Comparison of ENCODE assay signal across 8 mouse cellular contexts in genomic region chr19:57003460-57003810, GRCm38 (mm10). TPM values are rescaled to one million over a fixed set of nuclear protein-coding genes. Genes with fewer than 3 reads are reported as not detected.
DNase-seq lines count a peak whose midpoint lies in the region; ATAC-seq lines count a peak whose summit lies in the region.
"Had no signal": no experiment of that assay in that cellular context is flagged by ENCODE, and none has a peak within 500 bp of the region (broad histone marks: within the 10 kb centered on the region; RNA-seq: fewer than 3 reads in every experiment).

No protein-coding gene starts in this region.

- peak overlapping the region; percentile 22; the same call in 1 of the 2 replicates for H3K9ac ChIP-seq in neural tube, embryonic 13.5 days
- H3K9ac ChIP-seq in neural tube, embryonic 14.5 days (replicated peaks; ENCODE audit: low read depth, low read length): no peak overlapping the region

- H3K4me3 ChIP-seq in neural tube, embryonic 13.5 days: no peak overlapping the region
- no peak overlapping the region for H3K4me3 ChIP-seq in neural tube, embryonic 14.5 days (ENCODE audit: low read depth, low read length)
- H3K4me3 ChIP-seq: megakaryocyte, embryonic 14.5 days had no signal

- H3K4me2 ChIP-seq in neural tube, embryonic 13.5 days: peak overlapping the region; percentile 30
- H3K4me2 ChIP-seq in neural tube, embryonic 14.5 days (ENCODE audit: low read depth, low read length): peak overlapping the region; percentile 23; the same call in 1 of the 2 replicates

- peaks cover 22% of the 10 kb centered on the region for H3K27me3 ChIP-seq in neural tube, embryonic 13.5 days
- peaks cover 6% of the 10 kb centered on the region; the same call in 1 of the 2 replicates for H3K27me3 ChIP-seq in neural tube, embryonic 14.5 days (ENCODE audit: control insufficient read depth, insufficient read depth, low read length)

- no peaks in the 10 kb centered on the region for H3K9me3 ChIP-seq in neural tube, embryonic 13.5 days
- H3K9me3 ChIP-seq in neural tube, embryonic 14.5 days (ENCODE audit: control insufficient read depth, low read length): no peaks in the 10 kb centered on the region
- H3K9me3 ChIP-seq: megakaryocyte, embryonic 14.5 days had no signal

- DNase-seq in neural tube, embryonic 10.5 days (ENCODE audit: extremely low spot score, low spot score): no peak
- peak; percentile 73 to 77 for DNase-seq in cerebellum, postnatal 25 days
- DNase-seq in kidney, postnatal 25 days: peak; percentile 73 to 83
- DNase-seq in ovary, postnatal 14 days (ENCODE audit: low spot score): no peak

- ATAC-seq in neural tube, embryonic 13.5 days (ENCODE audit: low read depth): no peak
- no peak for ATAC-seq in neural tube, embryonic 14.5 days (ENCODE audit: low read depth)
- no peak for ATAC-seq in CD4-positive, CD25-positive, alpha-beta regulatory T cell, adult 4 months

- no peaks in the 10 kb centered on the region for H3K36me3 ChIP-seq in neural tube, embryonic 13.5 days
- no peaks in the 10 kb centered on the region for H3K36me3 ChIP-seq in neural tube, embryonic 14.5 days (ENCODE audit: control insufficient read depth, insufficient read depth, low read length)

- WGBS in neural tube, embryonic 13.5 days: 28% methylated on average over 7 of the region's 7 CpGs
- 28% methylated on average over 7 of the region's 7 CpGs for WGBS in neural tube, embryonic 14.5 days

- peak overlapping the region; percentile 29 for H3K27ac ChIP-seq in neural tube, embryonic 13.5 days (replicated peaks)
- H3K27ac ChIP-seq in neural tube, embryonic 14.5 days (ENCODE audit: low read depth, low read length): no peak overlapping the region

- H3K4me1 ChIP-seq in neural tube, embryonic 13.5 days (replicated peaks): peaks cover 62% of the 10 kb centered on the region
- H3K4me1 ChIP-seq in neural tube, embryonic 14.5 days (ENCODE audit: control insufficient read depth, insufficient read depth, low read length): peaks cover 14% of the 10 kb centered on the region

RNA-seq across cellular contexts. Expression of gene Afap1l2, which starts 4.6 kb away (rescaled TPM):
- polyA plus RNA-seq in neural tube, embryonic 13.5 days (2015; fragmentation: Nextera tagmentation; extraction: Ambion mirVana): 17.7 and 18.7 TPM in 2 replicates
- 8.2 and 14.9 TPM in 2 replicates for polyA plus RNA-seq in neural tube, embryonic 14.5 days (2014; fragmentation: Nextera tagmentation; extraction: Ambion mirVana)
- not detected for polyA plus RNA-seq in CD4-positive, CD25-positive, alpha-beta regulatory T cell, adult 4 months (2017; shearing (Covaris generic))

Comparison
In these comparisons a context has a peak if more than half of its experiments do, and no peak if none do; other contexts are left out.
1. DNase-seq: peak in cerebellum, postnatal 25 days (2 of 2) and kidney, postnatal 25 days (2 of 2); none in neural tube, embryonic 10.5 days (single experiment) and ovary, postnatal 14 days (single experiment).